Mouse (Mus musculus) ES-Bruce4 (cell line): Measurements from ENCODE around the gene Olah. TPM values are rescaled to one million over a fixed set of nuclear protein-coding genes. Genes with fewer than 3 reads are reported as not detected.

Experiments used
- H3K27ac ChIP-seq: 2 replicates; pipeline ENCODE4 v1.5.1; 2012; ENCODE audit warnings: low read length, inconsistent platforms; ENCODE audit not compliant: insufficient read depth
- H3K27me3 ChIP-seq: 2 replicates; pipeline ENCODE4 v1.6.1; 2012; ENCODE audit warnings: mild to moderate bottlenecking, low read length, inconsistent platforms; ENCODE audit not compliant: control insufficient read depth, poor library complexity, insufficient read depth, severe bottlenecking
- H3K36me3 ChIP-seq: 2 replicates; pipeline ENCODE4 v1.6.1; 2012; ENCODE audit warnings: inconsistent platforms, mild to moderate bottlenecking, low read length, moderate library complexity; ENCODE audit not compliant: control insufficient read depth, poor library complexity, insufficient read depth, severe bottlenecking
- H3K4me1 ChIP-seq: one replicate; pipeline ENCODE4 v1.8.1; 2011; ENCODE audit warnings: low read length; ENCODE audit not compliant: control insufficient read depth, insufficient read depth
- H3K4me3 ChIP-seq: 2 replicates; pipeline ENCODE4 v1.5.1; 2011; ENCODE audit warnings: low read depth, mild to moderate bottlenecking, low read length
- H3K9ac ChIP-seq: 2 replicates; pipeline ENCODE4 v1.6.1; 2012; ENCODE audit warnings: low read depth, mild to moderate bottlenecking, inconsistent platforms; ENCODE audit not compliant: poor library complexity, severe bottlenecking
- H3K9me3 ChIP-seq: replicated peaks from 2 replicates; pipeline ENCODE4 v1.6.1; 2012; ENCODE audit warnings: mild to moderate bottlenecking, low read length, inconsistent platforms; ENCODE audit not compliant: control insufficient read depth, poor library complexity, insufficient read depth, severe bottlenecking
- CTCF ChIP-seq: IDR thresholded peaks from one replicate; pipeline ENCODE4 v1.8.1; 2011; ENCODE audit warnings: low read depth, low read length
- EP300 ChIP-seq: IDR thresholded peaks from 2 replicates; pipeline ENCODE4 v1.6.1; 2011; ENCODE audit warnings: low read depth, low read length; ENCODE audit not compliant: insufficient read depth
- POLR2A ChIP-seq: IDR thresholded peaks from one replicate; pipeline ENCODE4 v1.8.1; 2011; ENCODE audit warnings: low read length; ENCODE audit not compliant: insufficient read depth
- polyA plus RNA-seq: library from polyadenylated mRNA; stranded (reverse); fragments of >200 nt; gene quantifications from 2 replicates; pipeline ENCODE4 v1.2.4, GENCODE M21; 2011; ENCODE audit warnings: low read depth; ENCODE audit not compliant: missing spikeins, insufficient read depth, insufficient read length

The Olah gene
- polyA plus RNA-seq, 1 experiment: not detected

DNA sequence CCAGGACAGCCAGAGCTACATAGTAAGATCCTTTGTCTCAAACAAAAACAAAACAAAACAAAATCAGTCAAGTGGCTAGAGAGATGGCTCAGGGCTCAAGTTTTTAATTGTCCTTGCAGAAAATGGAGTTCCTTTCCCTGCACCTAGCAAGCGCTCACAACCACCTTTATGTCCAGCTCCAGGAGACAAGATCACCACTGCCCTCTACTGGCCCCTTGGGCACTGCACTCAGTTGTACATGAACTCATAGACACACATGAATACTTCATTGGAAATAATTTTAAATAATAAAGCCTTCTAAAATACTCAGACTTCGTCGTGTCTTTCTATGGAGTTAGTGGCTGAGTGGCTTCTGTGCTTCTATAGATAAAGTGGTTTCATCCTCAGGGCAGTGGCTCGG lies 17.2 kb upstream of the Olah start:
- H3K4me1 ChIP-seq: no peaks in the 10 kb centered on the region
- no peaks in the 10 kb centered on the region for H3K36me3 ChIP-seq
- H3K27me3 ChIP-seq: no peaks in the 10 kb centered on the region
- no peaks in the 10 kb centered on the region for H3K9me3 ChIP-seq
- no peak overlapping the region for H3K9ac ChIP-seq
- H3K27ac ChIP-seq: no peak overlapping the region
- no peak for TF ChIP-seq EP300
- TF ChIP-seq CTCF: peak; percentile 80
- H3K4me3 ChIP-seq: no peak overlapping the region

DNA sequence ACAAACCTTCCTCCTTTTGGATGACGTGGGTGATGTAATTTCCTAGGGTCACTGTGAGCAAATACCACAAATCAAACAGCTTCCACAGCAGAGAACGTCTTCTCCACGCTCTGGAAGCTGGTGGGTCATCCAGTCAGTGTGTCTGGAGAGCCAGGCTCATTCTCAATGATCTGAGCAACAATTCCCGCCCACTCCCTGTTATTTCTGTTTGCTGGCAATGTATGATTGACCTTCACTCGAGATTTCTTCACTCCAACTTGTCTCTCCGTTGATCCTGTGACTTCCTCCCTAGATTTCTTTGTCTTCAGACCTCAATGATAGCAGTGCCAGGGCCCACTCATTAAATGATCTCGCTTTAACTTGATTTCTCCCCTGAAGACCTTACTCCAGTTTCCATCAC lies 10.7 kb upstream of the Olah start:
- Histone ChIP-seq H3K27me3 (no peaks in the 10 kb centered on the region), H3K9ac (no peak overlapping the region), H3K9me3 (no peaks in the 10 kb centered on the region), H3K4me3 (no peak overlapping the region), H3K4me1 (no peaks in the 10 kb centered on the region), H3K36me3 (no peaks in the 10 kb centered on the region), H3K27ac (no peak overlapping the region)
- no peak for TF ChIP-seq CTCF
- TF ChIP-seq EP300: no peak
- no peak for TF ChIP-seq POLR2A

DNA sequence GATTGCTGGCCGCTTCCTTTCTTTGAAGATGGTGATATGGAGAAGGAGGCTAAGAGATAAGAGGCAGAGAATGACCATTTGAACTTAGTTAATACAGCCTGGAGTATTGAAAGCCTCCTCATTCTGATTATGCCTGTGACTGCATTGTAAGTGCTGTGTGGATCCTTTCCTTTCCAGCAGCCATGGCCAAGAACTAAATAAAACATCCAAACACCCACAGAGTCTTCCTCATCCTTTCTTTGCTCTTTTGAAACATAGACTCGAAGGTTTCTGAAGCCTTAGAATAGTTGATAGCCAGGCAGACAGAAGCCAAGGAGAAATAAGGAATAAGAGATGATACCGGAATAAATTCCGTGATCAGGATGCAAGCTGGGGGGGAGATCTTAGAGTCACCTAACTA lies 9.0 kb upstream of the Olah start:
- TF ChIP-seq POLR2A (no peak), CTCF (no peak), EP300 (no peak)
- H3K4me3 ChIP-seq: no peak overlapping the region
- no peaks in the 10 kb centered on the region for H3K4me1 ChIP-seq
- no peak overlapping the region for H3K27ac ChIP-seq
- H3K9me3 ChIP-seq: no peaks in the 10 kb centered on the region
- no peaks in the 10 kb centered on the region for H3K27me3 ChIP-seq
- no peaks in the 10 kb centered on the region for H3K36me3 ChIP-seq
- no peak overlapping the region for H3K9ac ChIP-seq

DNA sequence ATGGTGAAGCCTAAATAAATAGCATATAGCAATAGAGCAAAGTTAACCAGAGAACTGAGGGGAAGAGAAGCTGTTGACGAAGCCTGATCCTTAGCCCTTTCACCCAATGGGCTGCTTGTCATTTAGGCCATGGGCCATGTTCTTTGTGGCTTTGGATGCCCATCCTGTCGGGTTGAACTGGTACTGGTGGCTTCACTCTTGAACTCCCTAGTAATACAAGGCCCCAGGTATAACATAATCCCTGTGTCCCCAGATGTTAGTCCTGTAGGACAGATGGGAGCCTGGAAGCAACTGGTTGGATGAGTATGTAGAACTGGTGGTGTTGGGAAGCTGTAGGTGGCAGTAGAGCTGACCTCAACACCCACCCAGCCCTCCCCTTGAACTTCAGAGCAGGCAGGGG lies 5.1 kb downstream of the Olah start:
- H3K36me3 ChIP-seq: no peaks in the 10 kb centered on the region

GRCm38 (mm10) chr2:3387105-3387860 lies 9.7 kb downstream of the Olah start:
- Histone ChIP-seq H3K9ac (no peak overlapping the region), H3K27me3 (no peaks in the 10 kb centered on the region), H3K36me3 (no peaks in the 10 kb centered on the region), H3K4me1 (no peaks in the 10 kb centered on the region), H3K4me3 (no peak overlapping the region), H3K27ac (no peak overlapping the region), H3K9me3 (no peaks in the 10 kb centered on the region)
- TF ChIP-seq CTCF: no peak
- TF ChIP-seq POLR2A: no peak
- TF ChIP-seq EP300: no peak

More for the DNA sequence above, 5.1 kb downstream of the Olah start:
- Histone ChIP-seq H3K4me3 (no peak overlapping the region), H3K4me1 (no peaks in the 10 kb centered on the region), H3K27ac (no peak overlapping the region), H3K9me3 (no peaks in the 10 kb centered on the region), H3K9ac (no peak overlapping the region), H3K27me3 (no peaks in the 10 kb centered on the region)
- TF ChIP-seq CTCF: no peak

- no peaks in the 10 kb centered on the region for H3K9me3 ChIP-seq
- TF ChIP-seq CTCF (no peak), POLR2A (no peak)
- no peak overlapping the region for H3K27ac ChIP-seq
- H3K4me3 ChIP-seq: no peak overlapping the region
- no peaks in the 10 kb centered on the region for H3K4me1 ChIP-seq
- 0 out of 2 replicates have a peak, but pooled peaks cover 2% of the 10 kb centered on the region for H3K27me3 ChIP-seq
- no peak overlapping the region for H3K9ac ChIP-seq
- no peaks in the 10 kb centered on the region for H3K36me3 ChIP-seq
Measured at GRCm38 (mm10) chr2:3365127-3365526, 31.9 kb downstream of the Olah start.
